Mouse (Mus musculus): ENCODE measurements around the gene Tgfbi.

DNA sequence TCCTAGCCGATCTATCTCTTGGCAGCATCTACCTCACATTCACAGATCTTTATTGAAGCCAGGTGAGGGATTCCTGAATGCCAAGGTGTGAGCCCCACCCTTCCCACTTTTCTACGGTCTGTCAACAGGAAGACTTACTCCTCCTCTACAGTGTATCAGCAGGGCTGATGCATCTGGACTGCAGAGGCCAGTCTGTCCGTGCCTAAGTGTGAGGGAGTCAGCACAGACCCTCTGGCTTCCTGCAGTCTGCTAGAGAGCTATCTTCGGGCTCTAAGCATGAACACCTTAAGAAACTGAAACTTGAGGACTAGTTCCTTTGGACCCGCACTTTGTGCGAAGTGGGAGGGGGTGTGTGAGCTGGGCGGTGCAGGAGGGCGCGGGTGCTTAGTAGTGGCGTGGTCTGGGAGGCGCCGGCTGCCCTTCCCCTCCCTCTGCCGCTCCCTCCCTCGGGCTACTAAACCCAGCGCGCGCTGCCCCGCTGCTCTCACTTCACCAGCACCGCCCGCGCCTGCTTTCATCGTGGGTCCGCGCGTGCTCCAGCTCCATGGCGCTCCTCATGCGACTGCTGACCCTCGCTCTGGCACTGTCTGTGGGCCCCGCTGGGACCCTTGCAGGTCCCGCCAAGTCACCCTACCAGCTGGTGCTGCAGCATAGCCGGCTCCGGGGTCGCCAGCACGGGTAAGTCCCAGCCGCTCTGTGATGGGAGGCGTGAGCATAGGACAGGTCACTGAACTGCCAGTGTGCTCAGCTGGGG is at the start of gene Tgfbi:
- TF ChIP-seq CTCF (IDR thresholded peaks at IDR 0.05) (no peak), EP300 (IDR thresholded peaks at IDR 0.05) (no peak)
